Mouse (Mus musculus) heart, postnatal 4 days (tissue): ENCODE data around the gene Ubxn4. TPM values are rescaled to one million over a fixed set of nuclear protein-coding genes. Genes with fewer than 3 reads are reported as not detected.
"Not testable (repeated sequence)": the region's sequence is repeated elsewhere in the genome, so short reads cannot be mapped to it uniquely, and the experiment has no call there.

Experiments used
- DNase-seq: peaks from one replicate; pipeline ENCODE4 v3.0.0; 2021
- total RNA-seq, 2 experiments: library from RNA; stranded (reverse); gene quantifications; 2 replicates each; pipeline ENCODE4 v1.2.3; 2021

Ubxn4 gene
- 10 to 100 TPM; 43.2 to 49.3 TPM for total RNA-seq

DNA sequence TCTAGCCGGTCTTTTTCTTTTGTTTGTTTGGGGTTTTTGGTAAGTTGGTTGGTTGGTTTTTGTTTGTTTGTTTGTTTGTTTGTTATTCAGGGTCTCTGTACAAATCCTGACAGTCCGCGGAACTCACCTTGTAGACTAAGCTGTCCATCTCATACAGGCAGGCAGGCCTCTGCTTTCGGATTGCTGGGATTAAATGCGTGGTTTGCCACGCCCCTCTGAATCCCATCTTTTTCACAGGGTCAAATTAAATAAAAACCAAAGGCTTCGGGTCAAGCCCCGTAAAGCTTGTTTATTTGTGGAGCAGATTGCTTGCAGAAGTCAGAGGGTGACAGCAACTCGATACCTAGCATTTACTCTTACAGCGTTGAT, at the start of gene Ubxn4:
Gene Ubxn4 (plus strand): TSS at position 338 of the 369 bp plus-strand sequence.
- no peak for DNase-seq

DNA sequence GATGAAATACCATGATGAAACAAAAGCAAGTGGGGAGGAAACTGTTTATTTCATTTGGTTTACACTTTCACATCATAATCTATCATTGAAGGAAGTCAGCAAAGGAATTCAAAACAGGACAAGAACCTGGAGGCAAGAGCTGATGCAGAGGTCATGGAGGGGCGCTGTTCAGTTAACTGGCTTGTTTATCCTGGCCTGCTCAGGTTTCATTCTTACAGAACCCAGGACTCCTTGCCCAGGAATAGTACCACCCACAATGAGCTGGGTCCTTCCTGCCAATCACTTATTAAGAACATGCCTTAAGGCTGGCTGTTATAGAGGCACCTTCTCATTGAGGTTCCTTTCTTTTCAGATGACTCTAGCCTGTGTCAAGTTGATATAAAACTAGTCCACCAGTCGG, 49.8 kb upstream of the Ubxn4 start:
- no peak for DNase-seq

DNA sequence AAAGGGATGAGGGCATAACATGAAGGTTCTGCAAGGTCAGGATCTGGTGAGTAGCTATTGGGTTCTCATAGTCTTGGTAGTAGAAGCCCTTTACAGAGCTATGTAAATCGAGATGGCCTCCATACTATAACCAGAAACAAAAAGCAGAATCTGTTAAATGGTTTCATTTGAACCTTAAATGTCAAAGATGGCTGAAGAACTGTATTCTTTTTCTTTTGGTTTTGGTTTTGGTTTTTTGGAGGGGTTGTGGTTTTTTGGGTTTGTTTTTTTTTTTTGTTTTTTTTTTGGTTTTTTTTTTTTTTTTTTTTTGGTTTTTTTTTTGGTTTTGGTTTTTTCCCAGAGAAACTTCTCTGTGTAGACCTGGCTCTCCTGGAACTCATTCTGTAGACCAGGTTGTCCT, 46.4 kb upstream of the Ubxn4 start:
- DNase-seq, result no peak

DNA sequence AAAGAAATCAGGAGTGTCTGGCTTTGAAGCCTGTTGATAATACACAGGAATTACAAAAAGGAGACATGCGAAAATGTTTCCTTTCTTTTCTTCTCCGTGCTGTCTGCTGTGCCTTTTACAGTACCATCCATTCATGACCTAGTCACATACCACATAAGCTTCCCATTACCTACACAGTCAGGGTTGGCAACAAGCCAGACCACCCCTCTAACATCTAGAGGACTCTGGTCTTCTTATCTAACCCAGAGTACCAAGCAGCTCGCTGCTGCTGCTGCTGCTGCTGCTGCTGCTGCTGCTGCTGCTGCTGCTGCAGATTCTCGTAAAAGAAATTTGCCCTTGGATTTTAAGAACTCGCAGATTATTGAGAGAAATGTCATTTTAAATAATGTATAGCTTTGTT, 30.5 kb upstream of the Ubxn4 start:
- peak; percentile 7 for DNase-seq

DNA sequence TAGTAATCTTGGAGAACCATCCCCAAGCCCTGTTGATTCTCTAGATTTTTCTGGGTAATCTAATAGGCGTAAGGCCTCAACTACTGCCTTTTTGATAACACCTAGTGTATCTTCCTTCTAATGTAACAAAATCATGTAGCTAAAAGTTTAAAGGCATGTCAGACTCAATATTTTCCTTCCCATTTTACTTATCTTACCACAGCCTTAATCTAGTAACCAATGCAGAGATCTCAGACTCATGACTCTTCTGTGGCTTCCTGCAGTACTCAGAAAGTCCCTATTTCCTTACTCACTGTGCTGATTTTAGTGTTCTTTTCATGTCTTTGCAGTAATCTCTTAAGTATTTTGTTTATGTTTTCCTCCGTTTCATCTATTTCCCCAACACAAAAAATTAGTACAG, 21.9 kb upstream of the Ubxn4 start:
- no peak for DNase-seq

DNA sequence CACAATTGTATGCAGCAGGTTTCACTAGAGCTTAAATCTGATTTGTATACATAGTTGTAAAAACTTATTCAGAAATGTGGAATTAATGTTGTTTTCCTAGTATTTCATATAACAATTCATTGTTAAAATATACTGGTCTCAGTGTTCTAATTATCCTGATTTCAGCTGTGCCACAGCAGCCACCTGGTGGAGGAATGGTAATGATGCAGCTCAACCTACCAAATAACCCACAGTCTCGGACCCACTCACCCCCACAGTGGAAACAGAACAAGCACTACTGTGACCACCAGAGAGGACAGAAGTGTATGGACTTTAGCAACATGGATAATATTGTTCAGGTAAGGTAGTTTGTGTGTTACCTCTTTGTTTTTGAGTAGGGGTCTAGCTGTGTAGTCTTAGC, 20.5 kb upstream of the Ubxn4 start:
- no peak for DNase-seq

DNA sequence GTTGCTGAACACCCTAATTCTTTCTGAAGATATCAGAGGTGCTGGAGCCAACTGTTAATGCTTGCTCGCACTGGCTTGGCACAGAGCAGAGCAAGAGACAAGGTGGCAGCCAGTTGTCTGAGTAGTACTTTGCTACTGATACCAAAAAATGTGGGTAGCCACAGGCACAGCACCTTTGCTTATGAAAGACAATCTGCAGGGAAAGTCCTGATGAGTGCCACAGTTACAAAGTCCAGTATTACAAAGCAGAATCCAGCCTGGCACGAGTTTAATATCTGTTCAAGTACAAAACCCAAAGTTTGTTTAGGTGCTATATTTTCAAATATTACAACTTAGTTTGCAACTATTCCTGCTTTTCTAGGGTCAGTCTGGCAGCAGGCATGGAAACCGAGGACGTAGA, 8.6 kb upstream of the Ubxn4 start:
- DNase-seq, result no peak

DNA sequence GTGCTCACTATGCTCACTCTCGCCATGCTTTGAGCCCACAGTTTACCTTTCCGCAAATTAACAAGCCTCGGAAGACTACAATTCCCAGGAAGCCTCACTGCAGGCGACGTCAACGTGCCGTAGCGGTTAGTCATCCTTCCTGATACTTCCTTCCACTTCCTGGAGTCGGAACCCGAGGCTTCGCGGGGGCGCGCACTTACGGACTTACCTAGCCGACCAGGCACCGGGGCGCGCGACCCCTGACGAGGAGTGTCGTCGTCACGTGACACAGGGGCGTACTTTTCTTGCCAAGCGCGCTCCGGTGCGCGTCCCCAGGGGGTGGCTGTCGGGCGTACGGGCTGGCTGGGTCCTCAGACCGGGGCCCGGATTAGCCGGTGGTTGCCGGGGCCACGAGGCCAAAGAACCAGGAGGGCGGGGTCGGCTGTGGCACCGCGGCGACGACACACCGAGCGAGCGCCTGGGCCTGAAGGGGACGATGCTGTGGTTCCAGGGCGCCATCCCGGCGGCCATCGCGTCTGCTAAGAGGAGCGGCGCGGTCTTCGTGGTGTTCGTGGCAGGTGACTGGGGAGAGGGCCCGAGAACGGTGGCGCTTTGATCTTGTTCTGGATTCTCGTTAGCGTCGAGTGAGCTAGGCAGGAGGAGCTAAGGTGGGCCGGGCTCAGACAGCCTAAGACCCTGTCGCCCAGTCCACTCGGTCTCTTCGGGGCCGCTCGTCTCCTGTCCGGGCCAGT, 397 bp downstream of the Ubxn4 start:
- peak; percentile 96 for DNase-seq

DNA sequence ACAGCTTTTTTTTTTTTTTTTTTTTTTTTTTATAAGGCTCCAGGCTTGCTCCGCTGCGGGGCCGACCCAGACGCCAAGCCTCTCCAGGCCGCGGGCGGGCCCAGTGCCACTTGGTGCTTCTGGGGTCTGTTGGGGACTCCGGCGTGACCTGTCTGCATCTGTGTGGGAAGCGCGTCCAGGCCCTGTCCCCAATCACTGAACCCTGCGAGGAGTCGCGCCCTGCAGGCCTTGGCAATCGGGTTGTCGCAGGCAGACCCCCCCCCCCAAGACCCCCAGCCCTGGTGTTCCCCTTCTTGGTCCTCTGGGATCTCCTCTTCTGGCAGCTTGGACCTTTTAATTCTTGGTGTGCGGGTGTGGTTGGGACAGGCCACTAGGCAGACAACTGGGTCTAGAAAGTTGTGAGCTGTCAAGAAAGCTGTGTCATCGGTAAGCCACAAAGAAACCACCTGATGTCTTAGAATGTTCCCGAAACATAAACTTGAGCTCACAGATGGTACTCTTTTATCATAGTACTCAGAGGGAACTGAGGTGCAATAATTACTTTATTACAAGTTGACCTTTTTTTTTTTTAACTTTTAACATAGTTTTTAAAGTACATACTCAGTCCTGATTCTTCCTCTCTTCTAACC, 1.1 kb downstream of the Ubxn4 start:
- DNase-seq, result peak; percentile 56

DNA sequence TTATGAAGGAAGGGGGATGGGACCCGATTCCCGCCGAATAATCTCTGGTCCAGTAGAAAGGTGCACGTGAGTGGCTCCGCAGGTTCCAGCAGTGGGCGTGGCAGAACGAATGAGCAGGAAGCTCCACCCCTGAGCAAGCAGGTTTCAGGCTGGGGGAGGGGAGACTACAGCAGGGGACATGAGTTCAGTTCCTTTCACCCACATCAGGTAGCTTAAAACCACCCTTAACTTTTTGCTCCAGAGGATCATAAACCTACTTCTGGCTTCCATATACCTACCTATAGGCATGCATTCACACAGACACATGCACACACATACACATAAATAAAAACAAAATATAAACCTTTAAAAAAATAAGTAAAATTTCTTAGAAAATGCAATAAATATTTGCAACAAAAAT, 23.3 kb downstream of the Ubxn4 start:
- DNase-seq, result not testable (repeated sequence)

DNA sequence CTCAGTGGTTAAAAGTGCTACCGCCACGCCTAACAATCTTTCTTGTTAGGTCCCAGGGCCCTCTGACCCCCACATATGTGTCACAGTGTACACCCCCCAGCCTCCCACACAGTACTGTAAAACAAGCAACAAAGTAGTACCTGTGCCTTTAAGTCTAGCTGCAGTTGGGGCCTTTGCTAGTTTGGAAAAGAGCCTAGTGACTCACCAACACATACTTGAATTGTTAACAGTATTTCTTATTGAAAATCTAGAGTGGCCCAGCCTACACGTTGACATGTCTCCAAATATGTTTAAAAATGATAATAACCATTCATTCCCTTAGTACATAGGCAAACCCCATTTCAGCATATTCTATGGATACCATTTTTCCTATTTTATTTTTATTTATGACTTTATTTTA, 27.0 kb downstream of the Ubxn4 start:
- no peak for DNase-seq

DNA sequence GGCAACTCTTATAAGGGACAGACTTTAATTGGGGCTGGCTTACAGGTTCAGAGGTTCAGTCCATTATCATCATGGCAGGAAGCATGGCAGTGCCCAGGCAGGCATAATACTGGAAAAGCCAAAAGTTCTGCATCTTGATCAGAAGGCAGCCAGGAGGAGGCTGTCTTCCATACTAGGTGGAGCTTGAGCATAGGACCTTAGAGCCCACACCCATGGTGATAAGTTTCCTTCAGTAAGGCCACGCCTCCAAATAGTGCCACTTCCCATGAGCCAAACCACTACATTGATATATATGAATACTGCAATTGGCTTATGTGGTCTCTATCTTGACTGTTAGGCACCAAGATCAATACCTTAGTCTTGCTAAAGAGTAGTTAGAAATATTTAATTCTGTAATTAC, 32.1 kb downstream of the Ubxn4 start:
- no peak for DNase-seq

DNA sequence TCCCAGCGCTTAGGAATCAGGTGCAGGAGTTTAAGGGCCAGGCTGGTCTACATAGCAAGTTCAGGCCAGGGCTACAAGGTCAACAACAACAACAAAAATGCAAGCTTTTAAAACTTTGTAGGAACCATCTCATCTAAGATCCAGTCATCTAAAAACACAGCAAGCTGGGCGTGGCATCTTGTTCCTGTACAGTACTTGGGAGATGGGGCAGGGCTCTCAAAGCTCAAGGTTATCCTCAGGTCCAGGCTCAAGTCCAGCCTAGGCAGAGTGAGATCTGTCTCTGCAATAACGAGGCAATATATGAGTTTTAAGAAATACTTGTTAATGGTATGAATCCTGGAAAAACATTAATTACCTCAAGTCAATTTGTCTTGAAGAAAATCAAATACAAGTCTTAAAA, 34.8 kb downstream of the Ubxn4 start:
- no peak for DNase-seq

DNA sequence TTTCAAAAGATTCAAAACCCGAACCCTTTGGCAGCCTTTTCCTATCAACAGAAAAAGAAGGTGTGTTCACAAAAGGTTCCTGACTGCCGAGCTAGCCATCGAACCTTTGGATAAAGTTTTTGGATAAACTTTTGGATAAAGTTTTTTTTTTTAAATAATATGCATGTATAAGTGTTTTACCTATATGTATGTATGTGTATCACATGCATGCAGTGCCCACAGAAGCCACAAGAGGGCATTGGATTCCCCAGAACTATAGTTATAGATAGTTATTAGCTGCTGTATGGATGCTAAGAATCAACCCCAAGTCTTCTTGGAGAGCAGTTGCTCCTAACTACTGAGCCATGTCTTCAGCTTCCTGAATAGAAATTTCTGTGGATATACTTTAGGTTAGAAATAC, 38.0 kb downstream of the Ubxn4 start:
- DNase-seq, result no peak

DNA sequence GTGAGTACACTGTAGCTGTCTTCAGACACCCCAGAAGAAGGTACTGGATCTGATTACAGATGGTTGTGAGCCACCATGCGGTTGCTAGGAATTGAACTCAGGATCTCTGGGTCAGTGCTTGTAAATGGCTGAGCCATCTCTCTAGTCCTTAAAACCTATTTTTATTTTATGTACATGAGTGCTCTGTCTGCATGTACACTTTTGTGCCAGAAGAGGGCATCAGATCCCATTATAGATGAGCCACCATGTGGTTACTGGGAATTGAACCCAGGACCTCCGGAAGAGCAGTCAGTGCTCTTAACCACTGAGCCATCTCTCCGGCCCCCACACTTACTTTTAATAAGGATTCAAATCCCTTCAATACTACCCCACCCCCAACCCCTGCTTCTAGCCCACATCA, 39.2 kb downstream of the Ubxn4 start:
- DNase-seq, result no peak

DNA sequence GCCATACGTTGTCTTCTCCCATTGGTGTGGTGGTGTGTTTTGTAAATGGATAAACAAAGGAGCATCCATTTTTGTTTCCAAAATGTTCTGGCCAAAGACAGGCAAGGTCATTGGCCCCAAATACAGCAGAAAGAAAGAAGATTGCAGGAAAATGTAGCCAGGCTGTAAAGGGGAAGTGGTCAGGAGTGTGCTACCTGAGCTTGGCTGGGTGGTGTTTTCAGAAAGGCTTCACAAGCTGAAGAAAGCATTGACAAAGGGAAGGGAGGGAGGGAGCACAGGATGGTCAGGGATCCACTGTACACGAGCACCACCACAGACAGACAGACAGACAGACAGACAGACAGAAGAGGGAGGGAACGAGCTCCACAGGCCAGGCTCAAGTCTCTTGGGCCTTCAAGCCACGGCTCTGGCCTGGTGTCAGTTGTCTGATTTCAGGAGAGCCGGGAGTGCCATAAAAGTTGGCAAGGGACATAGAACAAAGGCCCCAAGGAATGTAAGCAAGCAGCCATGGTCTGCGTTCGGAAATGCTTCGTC, 40.5 kb downstream of the Ubxn4 start:
- no peak for DNase-seq

DNA sequence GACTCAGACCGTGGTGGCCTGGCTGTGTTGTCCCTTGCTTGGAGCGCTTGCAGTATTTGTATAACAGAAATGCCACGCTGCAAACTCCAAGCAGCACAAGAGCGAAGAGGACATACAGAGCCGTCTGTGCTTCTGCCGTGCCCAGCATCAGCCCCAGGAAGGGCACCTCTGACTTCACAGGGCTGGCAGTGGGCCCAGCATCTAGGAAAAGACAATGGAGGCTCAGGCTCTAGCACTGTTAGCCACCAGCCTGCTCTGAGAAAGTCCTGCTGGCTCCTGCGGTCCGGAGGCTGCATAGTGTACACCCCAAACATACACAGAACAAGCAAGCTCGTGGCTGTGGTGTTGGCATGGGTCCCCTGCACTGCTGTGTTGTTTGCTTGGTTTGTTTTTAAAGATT, 41.4 kb downstream of the Ubxn4 start:
- DNase-seq, result peak; percentile 29

DNA sequence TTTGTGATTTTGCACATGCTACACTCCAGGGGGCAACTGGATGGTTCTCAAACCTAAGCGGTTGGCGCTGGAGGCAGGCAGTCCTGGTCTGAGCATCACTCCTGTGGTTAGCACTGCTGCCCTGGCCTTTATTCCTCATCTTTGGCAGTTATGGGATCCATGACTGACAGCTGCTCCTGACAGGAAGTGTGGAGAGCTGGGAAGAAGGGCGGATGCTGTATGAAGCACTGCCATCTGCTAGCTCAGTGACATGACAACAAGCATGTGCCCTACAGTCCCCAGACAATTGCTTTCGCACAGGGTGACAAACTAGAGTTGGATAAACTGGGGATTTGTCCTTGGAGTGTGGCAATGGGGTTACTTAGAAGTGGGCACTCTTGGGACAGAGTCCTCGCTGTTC, 46.5 kb downstream of the Ubxn4 start:
- DNase-seq, result no peak

DNA sequence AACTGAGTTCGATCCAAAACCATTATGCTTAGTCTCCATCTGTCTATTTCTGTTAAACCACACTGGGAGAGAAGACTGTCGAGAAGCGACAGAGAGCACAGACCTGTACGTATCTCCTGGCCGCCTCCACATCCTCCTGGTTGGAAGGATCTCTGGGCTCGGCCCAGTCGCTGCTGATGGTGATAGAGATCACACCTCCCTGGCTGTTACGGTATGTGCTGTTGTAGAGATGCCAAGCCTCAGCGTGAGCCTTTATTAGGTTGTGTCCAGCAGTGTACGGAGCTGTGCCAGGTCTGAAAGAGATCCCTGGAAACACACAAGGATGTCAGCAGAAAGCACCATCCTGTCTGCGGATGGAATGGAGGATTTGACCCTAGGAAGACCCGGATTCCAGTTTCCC, 49.8 kb downstream of the Ubxn4 start:
- no peak for DNase-seq

DNA sequence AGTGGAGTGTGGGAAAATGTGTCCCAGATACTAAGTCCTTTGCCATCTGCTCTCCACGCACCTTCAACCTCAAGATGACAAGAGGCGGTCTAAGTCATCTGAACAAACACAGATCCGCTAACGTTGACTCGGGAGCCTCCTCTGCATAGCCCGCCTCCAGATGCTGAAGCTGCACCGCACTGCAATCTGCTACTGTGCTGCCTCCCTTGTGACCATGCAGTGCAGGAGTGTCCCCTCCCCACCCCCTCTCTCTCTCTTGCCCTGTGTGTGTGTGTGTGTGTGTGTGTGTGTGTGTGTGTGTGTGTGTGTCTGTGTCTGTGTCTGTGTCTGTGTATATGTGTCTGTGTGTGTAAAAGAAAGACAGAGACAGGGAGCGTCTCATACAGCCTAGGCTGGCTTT, 51.5 kb downstream of the Ubxn4 start:
- DNase-seq, result no peak

DNA sequence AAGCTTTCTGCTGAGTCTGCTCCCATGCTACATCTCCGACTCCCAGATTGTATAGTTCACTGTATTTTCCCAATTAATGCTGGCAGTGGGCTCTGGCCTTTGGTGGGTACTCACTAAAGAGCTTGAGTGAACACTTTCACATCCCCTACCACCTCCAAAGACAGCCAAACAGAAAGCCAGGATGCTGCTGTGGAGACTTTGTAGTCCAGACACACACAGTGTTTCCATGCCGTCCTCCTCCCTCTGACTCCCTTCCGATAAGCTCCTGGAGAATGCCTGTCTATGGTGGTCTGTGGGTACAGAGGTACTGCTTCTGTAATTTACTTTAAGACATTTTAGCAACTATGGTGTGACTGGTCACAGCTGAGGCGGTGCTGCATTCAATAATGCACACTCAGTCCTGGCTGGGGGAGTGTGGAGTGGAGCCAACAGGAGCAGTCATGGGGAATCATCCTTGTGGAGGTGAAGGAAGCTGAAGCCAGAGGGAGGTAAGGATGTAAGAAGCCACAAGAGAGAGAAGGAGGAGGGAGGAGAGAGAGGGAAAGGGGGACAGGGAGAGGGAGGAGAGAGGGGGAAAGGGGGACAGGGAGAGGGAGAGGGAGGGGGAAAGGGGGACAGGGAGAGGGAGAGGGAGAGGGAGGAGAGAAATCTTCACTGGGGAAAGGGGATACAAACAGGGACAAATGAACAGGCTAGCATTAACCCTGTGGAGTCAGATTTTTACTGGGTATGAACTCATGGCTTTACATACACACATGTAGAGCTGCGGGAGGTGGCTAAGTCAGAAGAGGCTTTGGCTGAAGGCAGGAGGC, 52.2 kb downstream of the Ubxn4 start:
- no peak for DNase-seq

DNA sequence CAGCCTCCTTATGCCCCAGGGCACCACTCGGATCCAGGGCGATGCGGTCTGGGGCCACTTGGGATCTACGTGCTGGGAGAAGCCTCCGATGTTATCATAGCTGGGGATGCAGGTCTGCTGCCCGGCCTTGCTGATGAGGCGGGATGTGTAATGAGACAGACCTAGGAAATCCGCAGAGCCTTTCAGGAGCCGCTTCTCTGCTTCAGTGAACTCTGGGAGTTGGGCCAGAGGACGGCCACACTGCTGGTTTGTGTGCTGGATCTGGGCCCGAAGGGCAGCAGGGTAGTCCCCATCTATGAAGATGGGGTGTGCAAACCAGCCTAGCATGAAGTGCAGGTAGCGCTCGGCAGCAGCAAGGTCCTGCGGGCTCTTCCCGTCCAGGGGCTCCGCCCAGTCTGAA, 60.1 kb downstream of the Ubxn4 start:
- no peak for DNase-seq

DNA sequence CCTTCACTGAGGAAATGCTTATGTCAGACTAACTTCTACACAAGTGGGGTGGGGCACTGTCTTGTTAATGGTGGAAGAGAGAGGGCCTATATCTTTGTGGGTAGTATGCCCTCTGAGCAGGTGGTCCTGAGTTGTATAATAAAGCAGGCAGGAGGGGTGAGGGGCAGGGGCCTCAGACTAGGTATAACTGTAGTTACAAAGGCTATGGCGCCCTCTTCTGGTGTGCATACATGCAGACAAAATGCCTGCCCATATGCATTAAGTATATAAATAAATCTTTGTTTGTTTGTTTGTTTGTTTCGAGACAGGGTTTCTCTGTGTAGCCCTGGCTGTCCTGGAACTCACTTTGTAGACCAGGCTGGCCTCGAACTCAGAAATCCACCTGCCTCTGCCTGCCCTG, 65.3 kb downstream of the Ubxn4 start:
- DNase-seq, result no peak

DNA sequence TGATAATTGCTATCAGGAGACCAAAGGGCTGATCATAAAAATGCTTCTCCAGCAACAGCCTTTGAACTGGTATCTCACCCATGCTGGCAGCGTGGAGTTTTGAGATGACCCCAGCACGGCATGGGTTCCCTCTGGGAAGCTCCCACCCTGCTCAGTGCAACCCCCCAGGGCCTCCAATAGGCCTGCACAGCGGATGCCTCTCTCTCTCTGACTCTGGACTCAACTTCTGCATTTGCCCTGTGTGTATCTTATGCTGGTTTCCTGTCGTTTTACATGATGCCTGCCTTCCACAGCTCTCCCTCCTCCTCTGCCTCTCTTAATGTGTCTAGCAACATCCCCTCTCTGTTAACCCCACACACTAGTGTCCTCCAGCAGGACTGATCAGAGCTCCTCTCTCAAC, 70.9 kb downstream of the Ubxn4 start:
- no peak for DNase-seq
